Mouse (Mus musculus) forebrain, embryonic 14.5 days (tissue): ENCODE measurements around the gene Qrich2. TPM values are rescaled to one million over a fixed set of nuclear protein-coding genes. Genes with fewer than 3 reads are reported as not detected.

ENCODE experiments used
- ATAC-seq: fragments of 200-750 bp; cut with Nextera tagmentation; 2 replicates; pipeline ENCODE4 v1.8.0; 2017; ENCODE audit warnings: mild to moderate bottlenecking, moderate library complexity
- DNase-seq: peaks from one replicate; pipeline ENCODE4 v3.0.0-alpha.2; 2015; ENCODE audit warnings: low spot score
- H3K27ac ChIP-seq: fragments of 300-500 bp; sonication (generic); 2 replicates; pipeline ENCODE4 v1.5.1; 2014; ENCODE audit warnings: low read depth, mild to moderate bottlenecking, control low read depth, low read length, moderate library complexity
- H3K27me3 ChIP-seq: fragments of 300-500 bp; sonication (generic); replicated peaks from 2 replicates; pipeline ENCODE4 v1.6.1; 2014; ENCODE audit warnings: low read length, control low read depth, mixed read lengths; ENCODE audit not compliant: control insufficient read depth, insufficient read depth
- H3K36me3 ChIP-seq: fragments of 300-500 bp; sonication (generic); 2 replicates; pipeline ENCODE4 v1.6.1; 2014; ENCODE audit warnings: low read length, control low read depth; ENCODE audit not compliant: control insufficient read depth, insufficient read depth
- H3K4me1 ChIP-seq: fragments of 300-500 bp; sonication (generic); 2 replicates; pipeline ENCODE4 v1.6.1; 2014; ENCODE audit warnings: antibody characterized with exemption, low read length, control low read depth; ENCODE audit not compliant: control insufficient read depth, insufficient read depth
- H3K4me2 ChIP-seq: fragments of 300-500 bp; sonication (generic); 2 replicates; pipeline ENCODE4 v1.6.1; 2014; ENCODE audit warnings: mild to moderate bottlenecking, control low read depth, low read length
- H3K4me3 ChIP-seq: fragments of 300-500 bp; sonication (generic); 2 replicates; pipeline ENCODE4 v1.5.1; 2014; ENCODE audit warnings: low read depth, low read length, control low read depth
- H3K9ac ChIP-seq: fragments of 300-500 bp; sonication (generic); 2 replicates; pipeline ENCODE4 v1.6.1; 2014; ENCODE audit warnings: mild to moderate bottlenecking, low read length, control low read depth, moderate library complexity
- H3K9me3 ChIP-seq: fragments of 300-500 bp; sonication (generic); replicated peaks from 2 replicates; pipeline ENCODE4 v1.6.1; 2016; ENCODE audit warnings: low read length, control low read depth, mixed read lengths; ENCODE audit not compliant: control insufficient read depth
- WGBS: fragments of 180-500 bp; shearing (Covaris S2); extraction: QIAGEN DNeasy Blood & Tissue Kit; methylation state at CpG from one replicate; pipeline ENCODE4 v1.1.7; 2014; 5-methylcytosine and 5-hydroxymethylcytosine counted together
- polyA plus RNA-seq: library from polyadenylated mRNA; unstranded; fragments of >200 nt; fragmentation: Nextera tagmentation; extraction: Ambion mirVana; gene quantifications from 2 replicates; pipeline ENCODE4 v1.2.1, GENCODE M21; 2014

Qrich2 gene
- polyA plus RNA-seq, 1 experiment from 2014 or later = not detected

- H3K9ac ChIP-seq = no peak overlapping the region; the same call in 1 of the 2 replicates
- WGBS = 75% methylated on average over 11 of the region's 11 CpGs
- ATAC-seq (no peak), DNase-seq (no peak)
- H3K4me1 ChIP-seq = no peaks in the 10 kb centered on the region
- H3K27ac ChIP-seq = no peak overlapping the region
- no peak overlapping the region for H3K4me2 ChIP-seq
- no peaks in the 10 kb centered on the region for H3K9me3 ChIP-seq
- no peak overlapping the region for H3K4me3 ChIP-seq
- H3K36me3 ChIP-seq = peaks cover 13% of the 10 kb centered on the region
- H3K27me3 ChIP-seq = no peaks in the 10 kb centered on the region
These were observed 67.7 kb downstream of the Qrich2 start for GRCm38 (mm10) chr11:116398348-116398677.

- ATAC-seq (no peak), DNase-seq (no peak)
- H3K4me2 ChIP-seq = no peak overlapping the region
- no peak overlapping the region; the same call in 1 of the 2 replicates for H3K9ac ChIP-seq
- H3K4me3 ChIP-seq = no peak overlapping the region
- no peaks in the 10 kb centered on the region for H3K27me3 ChIP-seq
- peaks cover 10% of the 10 kb centered on the region; the same call in 1 of the 2 replicates for H3K36me3 ChIP-seq
- no peaks in the 10 kb centered on the region for H3K9me3 ChIP-seq
- 86% methylated on average over 8 of the region's 8 CpGs for WGBS
- H3K27ac ChIP-seq = no peak overlapping the region
- H3K4me1 ChIP-seq = no peaks in the 10 kb centered on the region
These were observed 68.3 kb downstream of the Qrich2 start for GRCm38 (mm10) chr11:116397517-116398347.

GRCm38 (mm10) chr11:116396934-116397330 lies 69.1 kb downstream of the Qrich2 start:
- Histone ChIP-seq H3K27ac (no peak overlapping the region), H3K4me1 (no peaks in the 10 kb centered on the region), H3K4me2 (no peak overlapping the region), H3K27me3 (no peaks in the 10 kb centered on the region), H3K36me3 (peaks cover 10% of the 10 kb centered on the region; the same call in 1 of the 2 replicates), H3K4me3 (no peak overlapping the region), H3K9ac (no peak overlapping the region), H3K9me3 (no peaks in the 10 kb centered on the region)
- 94% methylated on average over 3 of the region's 3 CpGs for WGBS
- ATAC-seq = no peak
- no peak for DNase-seq

GRCm38 (mm10) chr11:116396276-116396933 lies 69.6 kb downstream of the Qrich2 start:
- H3K9me3 ChIP-seq = no peaks in the 10 kb centered on the region
- no peak overlapping the region for H3K4me2 ChIP-seq
- WGBS = 87% methylated on average over 11 of the region's 11 CpGs
- H3K27ac ChIP-seq = no peak overlapping the region
- no peak for DNase-seq
- H3K4me1 ChIP-seq = no peaks in the 10 kb centered on the region
- no peaks in the 10 kb centered on the region for H3K27me3 ChIP-seq
- no peak for ATAC-seq
- H3K36me3 ChIP-seq = peaks cover 10% of the 10 kb centered on the region; the same call in 1 of the 2 replicates
- no peak overlapping the region for H3K4me3 ChIP-seq
- H3K9ac ChIP-seq = no peak overlapping the region

GRCm38 (mm10) chr11:116394769-116395168 lies 71.3 kb downstream of the Qrich2 start:
- Histone ChIP-seq H3K27ac (no peak overlapping the region), H3K4me3 (no peak overlapping the region), H3K4me1 (no peaks in the 10 kb centered on the region), H3K27me3 (no peaks in the 10 kb centered on the region), H3K4me2 (no peak overlapping the region), H3K9ac (no peak overlapping the region), H3K9me3 (no peaks in the 10 kb centered on the region), H3K36me3 (peaks cover 10% of the 10 kb centered on the region; the same call in 1 of the 2 replicates)
- ATAC-seq (no peak), DNase-seq (no peak)
- 93% methylated on average over 4 of the region's 4 CpGs for WGBS

Other genes starting within 250 kb of the Qrich2 start
- 0.11 and 0.17 TPM in 2 replicates for gene Evpl, start 228.2 kb downstream of the Qrich2 start, polyA plus RNA-seq
- 53.2 and 60.4 TPM in 2 replicates for gene Srp68, start 192.0 kb downstream of the Qrich2 start, polyA plus RNA-seq
- gene Galr2, start 185.3 kb downstream of the Qrich2 start, polyA plus RNA-seq = 0.09 and 0.11 TPM in 2 replicates
- gene Exoc7, start 159.0 kb downstream of the Qrich2 start, polyA plus RNA-seq = 107 and 114 TPM in 2 replicates
- gene Foxj1, start 130.8 kb downstream of the Qrich2 start, polyA plus RNA-seq = 7.3 and 8.7 TPM in 2 replicates
- 16.3 and 21.5 TPM in 2 replicates for gene Rnf157, start 53.2 kb downstream of the Qrich2 start, polyA plus RNA-seq
- 95.5 and 100 TPM in 2 replicates for gene Ubald2, start 32.1 kb downstream of the Qrich2 start, polyA plus RNA-seq
- gene Prpsap1, start 28.0 kb upstream of the Qrich2 start, polyA plus RNA-seq = 138 and 153 TPM in 2 replicates
- gene Sphk1, start 64.7 kb upstream of the Qrich2 start, polyA plus RNA-seq = 2.2 and 2.7 TPM in 2 replicates
- gene Ube2o, start 115.2 kb upstream of the Qrich2 start, polyA plus RNA-seq = 16.7 and 20.7 TPM in 2 replicates
- 0.36 TPM in 1 of 2 replicates, not detected in the other for gene Aanat, start 120.2 kb upstream of the Qrich2 start, polyA plus RNA-seq
- gene Rhbdf2, start 160.8 kb upstream of the Qrich2 start, polyA plus RNA-seq = 0.61 TPM in 2 replicates
- 1.4 and 1.7 TPM in 2 replicates for gene Prcd, start 187.3 kb upstream of the Qrich2 start, polyA plus RNA-seq
- 14.7 and 15.4 TPM in 2 replicates for gene Cygb, start 188.1 kb upstream of the Qrich2 start, polyA plus RNA-seq